ENCODE assay signal across 9 mouse cellular contexts in genomic region chr2:32559570-32559969, GRCm38 (mm10). TPM values are rescaled to one million over a fixed set of nuclear protein-coding genes. Genes with fewer than 3 reads are reported as not detected.
DNase-seq lines count a peak whose midpoint lies in the region; ATAC-seq lines count a peak whose summit lies in the region.
"Had no signal": no experiment of that assay in that cellular context is flagged by ENCODE, and none has a peak within 500 bp of the region (broad histone marks: within the 10 kb centered on the region; RNA-seq: fewer than 3 reads in every experiment).

No protein-coding gene starts in this region.

- H3K27me3 ChIP-seq in forebrain, embryonic 10.5 days (ENCODE audit: poor library complexity, severe bottlenecking): no peaks in the 10 kb centered on the region
- no peaks in the 10 kb centered on the region for H3K27me3 ChIP-seq in limb, embryonic 12.5 days
- H3K27me3 ChIP-seq in stomach, embryonic 14.5 days (ENCODE audit: control insufficient read depth, insufficient read depth, low read length): no peaks in the 10 kb centered on the region
- H3K27me3 ChIP-seq in kidney, embryonic 15.5 days: no peaks in the 10 kb centered on the region

- H3K4me1 ChIP-seq in forebrain, embryonic 10.5 days: peaks cover 42% of the 10 kb centered on the region
- peaks cover 19% of the 10 kb centered on the region; the same call in 1 of the 2 replicates for H3K4me1 ChIP-seq in limb, embryonic 12.5 days (replicated peaks)
- H3K4me1 ChIP-seq in stomach, embryonic 14.5 days (ENCODE audit: control insufficient read depth, insufficient read depth, low read length): no peaks in the 10 kb centered on the region
- peaks cover 6% of the 10 kb centered on the region; the same call in 1 of the 2 replicates for H3K4me1 ChIP-seq in kidney, embryonic 15.5 days

- no peak overlapping the region for H3K4me2 ChIP-seq in limb, embryonic 12.5 days
- H3K4me2 ChIP-seq in stomach, embryonic 14.5 days (replicated peaks; ENCODE audit: low read depth, low read length): no peak overlapping the region
- no peak overlapping the region for H3K4me2 ChIP-seq in kidney, embryonic 15.5 days

- WGBS in forebrain, embryonic 10.5 days: 16% methylated on average over 5 of the region's 5 CpGs
- WGBS in limb, embryonic 12.5 days: 74% methylated on average over 5 of the region's 5 CpGs
- WGBS in stomach, embryonic 14.5 days: 74% methylated on average over 5 of the region's 5 CpGs
- 73% methylated on average over 5 of the region's 5 CpGs for WGBS in kidney, embryonic 15.5 days

- intact Hi-C loops in left cerebral cortex, postnatal 36 days (cut with DNase I): no loop called here

- H3K4me3 ChIP-seq in forebrain, embryonic 10.5 days: peak overlapping the region; percentile 11; the same call in 1 of the 2 replicates
- H3K4me3 ChIP-seq in limb, embryonic 12.5 days (replicated peaks): no peak overlapping the region
- H3K4me3 ChIP-seq in stomach, embryonic 14.5 days (ENCODE audit: low read depth, low read length): no peak overlapping the region
- H3K4me3 ChIP-seq in kidney, embryonic 15.5 days (replicated peaks): no peak overlapping the region

- peak; percentile 65 to 74 for DNase-seq in left cerebral cortex, adult 9 months (ENCODE audit: low spot score in 2 of 2)
- no peak for DNase-seq in left cerebral cortex, postnatal 36 days (ENCODE audit: low spot score in 2 of 2)
- DNase-seq in forebrain, embryonic 10.5 days (ENCODE audit: extremely low spot score, low spot score): peak; percentile 65
- no peak for DNase-seq in B cell, adult 2 months
- DNase-seq in urinary bladder, postnatal 25 days (ENCODE audit: low spot score): no peak

- ATAC-seq in limb, embryonic 12.5 days (ENCODE audit: insufficient number of reproducible peaks, insufficient read depth, low FRiP score, low TSS enrichment, low read depth): 0 out of 2 replicates have a peak, but pooled peaks have one; percentile 12
- peak; percentile 68 for ATAC-seq in stomach, embryonic 14.5 days (ENCODE audit: insufficient number of reproducible peaks, insufficient read depth, low FRiP score, low read depth)
- no peak for ATAC-seq in kidney, embryonic 15.5 days (replicated peaks; ENCODE audit: low FRiP score)

- peaks cover 51% of the 10 kb centered on the region for H3K36me3 ChIP-seq in forebrain, embryonic 10.5 days (replicated peaks)
- peaks cover 75% of the 10 kb centered on the region for H3K36me3 ChIP-seq in limb, embryonic 12.5 days
- peaks cover 29% of the 10 kb centered on the region for H3K36me3 ChIP-seq in stomach, embryonic 14.5 days (ENCODE audit: control insufficient read depth, insufficient read depth, low read length)
- peaks cover 54% of the 10 kb centered on the region for H3K36me3 ChIP-seq in kidney, embryonic 15.5 days

- no peaks in the 10 kb centered on the region for H3K9me3 ChIP-seq in forebrain, embryonic 10.5 days
- H3K9me3 ChIP-seq in limb, embryonic 12.5 days: no peaks in the 10 kb centered on the region
- no peaks in the 10 kb centered on the region for H3K9me3 ChIP-seq in stomach, embryonic 14.5 days (ENCODE audit: control insufficient read depth, low read depth, low read length)
- no peaks in the 10 kb centered on the region for H3K9me3 ChIP-seq in kidney, embryonic 15.5 days (replicated peaks)

- H3K9ac ChIP-seq in limb, embryonic 12.5 days (replicated peaks): no peak overlapping the region
- no peak overlapping the region for H3K9ac ChIP-seq in stomach, embryonic 14.5 days (replicated peaks; ENCODE audit: low read depth, low read length)
- no peak overlapping the region for H3K9ac ChIP-seq in kidney, embryonic 15.5 days

- peak overlapping the region; percentile 85 for H3K27ac ChIP-seq in forebrain, embryonic 10.5 days
- H3K27ac ChIP-seq in limb, embryonic 12.5 days: peak overlapping the region; percentile 42; the same call in 1 of the 2 replicates
- H3K27ac ChIP-seq in stomach, embryonic 14.5 days (ENCODE audit: low read length): peak overlapping the region; percentile 55; the same call in 1 of the 2 replicates
- H3K27ac ChIP-seq in kidney, embryonic 15.5 days: no peak overlapping the region

RNA-seq across cellular contexts. Expression of gene Dpm2, which starts 11.1 kb away (rescaled TPM):
- 10 to 100 TPM; 74.8 to 77.0 TPM for total RNA-seq in left cerebral cortex, postnatal 36 days (2021)
- polyA plus RNA-seq in forebrain, embryonic 10.5 days (2016; fragmentation: Nextera tagmentation; extraction: Ambion mirVana): 104 and 105 TPM in 2 replicates
- 99.3 and 99.7 TPM in 2 replicates for polyA plus RNA-seq in limb, embryonic 12.5 days (2016; fragmentation: Nextera tagmentation; extraction: Ambion mirVana)
- 122 TPM in 2 replicates for polyA plus RNA-seq in stomach, embryonic 14.5 days (2014; fragmentation: Nextera tagmentation; extraction: Ambion mirVana)
- polyA plus RNA-seq in kidney, embryonic 15.5 days (2015; fragmentation: Nextera tagmentation; extraction: Ambion mirVana): 103 and 107 TPM in 2 replicates

RNA-seq across cellular contexts. Expression of gene Pip5kl1, which starts 15.0 kb away (rescaled TPM):
- 10 to 100 TPM in 1 of 2 experiments, 1 to 10 TPM in 1; 9.2 to 11.7 TPM for total RNA-seq in left cerebral cortex, postnatal 36 days (2021)
- 1.8 TPM in 2 replicates for polyA plus RNA-seq in forebrain, embryonic 10.5 days (2016; fragmentation: Nextera tagmentation; extraction: Ambion mirVana)
- 3.9 and 5.4 TPM in 2 replicates for polyA plus RNA-seq in limb, embryonic 12.5 days (2016; fragmentation: Nextera tagmentation; extraction: Ambion mirVana)
- 0.46 and 1.4 TPM in 2 replicates for polyA plus RNA-seq in stomach, embryonic 14.5 days (2014; fragmentation: Nextera tagmentation; extraction: Ambion mirVana)
- polyA plus RNA-seq in kidney, embryonic 15.5 days (2015; fragmentation: Nextera tagmentation; extraction: Ambion mirVana): 2.0 and 2.7 TPM in 2 replicates
- total RNA-seq: granulocyte monocyte progenitor cell, adult 5-6 weeks had no signal

RNA-seq across cellular contexts. Expression of gene 9430097D07Rik, which starts 15.9 kb away (rescaled TPM):
- 1 to 10 TPM; 1.1 to 1.4 TPM for total RNA-seq in left cerebral cortex, postnatal 36 days (2021)
- 0.19 and 0.30 TPM in 2 replicates for polyA plus RNA-seq in forebrain, embryonic 10.5 days (2016; fragmentation: Nextera tagmentation; extraction: Ambion mirVana)
- 0.55 TPM in 1 of 2 replicates, not detected in the other for polyA plus RNA-seq in limb, embryonic 12.5 days (2016; fragmentation: Nextera tagmentation; extraction: Ambion mirVana)
- 0.22 TPM in 1 of 2 replicates, not detected in the other for polyA plus RNA-seq in stomach, embryonic 14.5 days (2014; fragmentation: Nextera tagmentation; extraction: Ambion mirVana)
- 0.10 and 0.17 TPM in 2 replicates for polyA plus RNA-seq in kidney, embryonic 15.5 days (2015; fragmentation: Nextera tagmentation; extraction: Ambion mirVana)
- total RNA-seq: granulocyte monocyte progenitor cell, adult 5-6 weeks had no signal

RNA-seq across cellular contexts. Expression of gene Fam102a, which starts 24.4 kb away (rescaled TPM):
- total RNA-seq in left cerebral cortex, postnatal 36 days (2021): 10 to 100 TPM; 53.6 to 68.9 TPM
- 7.3 and 7.8 TPM in 2 replicates for polyA plus RNA-seq in forebrain, embryonic 10.5 days (2016; fragmentation: Nextera tagmentation; extraction: Ambion mirVana)
- polyA plus RNA-seq in limb, embryonic 12.5 days (2016; fragmentation: Nextera tagmentation; extraction: Ambion mirVana): 12.3 and 16.0 TPM in 2 replicates
- polyA plus RNA-seq in stomach, embryonic 14.5 days (2014; fragmentation: Nextera tagmentation; extraction: Ambion mirVana): 10.6 and 14.0 TPM in 2 replicates
- polyA plus RNA-seq in kidney, embryonic 15.5 days (2015; fragmentation: Nextera tagmentation; extraction: Ambion mirVana): 14.5 and 15.0 TPM in 2 replicates

RNA-seq across cellular contexts. Expression of gene St6galnac4, which starts 27.3 kb away (rescaled TPM):
- 10 to 100 TPM; 36.7 to 39.1 TPM for total RNA-seq in left cerebral cortex, postnatal 36 days (2021)
- polyA plus RNA-seq in forebrain, embryonic 10.5 days (2016; fragmentation: Nextera tagmentation; extraction: Ambion mirVana): 15.7 and 17.6 TPM in 2 replicates
- 29.8 and 29.9 TPM in 2 replicates for polyA plus RNA-seq in limb, embryonic 12.5 days (2016; fragmentation: Nextera tagmentation; extraction: Ambion mirVana)
- 17.0 and 18.1 TPM in 2 replicates for polyA plus RNA-seq in stomach, embryonic 14.5 days (2014; fragmentation: Nextera tagmentation; extraction: Ambion mirVana)
- polyA plus RNA-seq in kidney, embryonic 15.5 days (2015; fragmentation: Nextera tagmentation; extraction: Ambion mirVana): 22.3 and 23.2 TPM in 2 replicates

Comparison
In these comparisons a context has a peak if more than half of its experiments do, and no peak if none do; other contexts are left out.
1. DNase-seq: peak in left cerebral cortex, adult 9 months (2 of 2) and forebrain, embryonic 10.5 days (single experiment); none in left cerebral cortex, postnatal 36 days (0 of 2), B cell, adult 2 months (0 of 2) and urinary bladder, postnatal 25 days (single experiment).